Mouse (Mus musculus) small intestine, adult 2 months (tissue): ENCODE measurements around the gene Bcl7c.

Source experiments
- CTCF ChIP-seq: fragments of 200-500 bp; IDR thresholded peaks from 2 replicates; pipeline ENCODE4 v1.5.1; 2012; ENCODE audit warnings: low read depth, mild to moderate bottlenecking, control low read depth, inconsistent platforms, low read length, moderate library complexity, mixed read lengths; ENCODE audit not compliant: insufficient replicate concordance, insufficient read length; ENCODE audit errors: extremely low read depth
- POLR2A ChIP-seq: fragments of 200-500 bp; IDR thresholded peaks from 2 replicates; pipeline ENCODE4 v1.6.1; 2012; ENCODE audit warnings: low read depth, mild to moderate bottlenecking, control low read depth, inconsistent platforms, low read length, moderate library complexity

DNA sequence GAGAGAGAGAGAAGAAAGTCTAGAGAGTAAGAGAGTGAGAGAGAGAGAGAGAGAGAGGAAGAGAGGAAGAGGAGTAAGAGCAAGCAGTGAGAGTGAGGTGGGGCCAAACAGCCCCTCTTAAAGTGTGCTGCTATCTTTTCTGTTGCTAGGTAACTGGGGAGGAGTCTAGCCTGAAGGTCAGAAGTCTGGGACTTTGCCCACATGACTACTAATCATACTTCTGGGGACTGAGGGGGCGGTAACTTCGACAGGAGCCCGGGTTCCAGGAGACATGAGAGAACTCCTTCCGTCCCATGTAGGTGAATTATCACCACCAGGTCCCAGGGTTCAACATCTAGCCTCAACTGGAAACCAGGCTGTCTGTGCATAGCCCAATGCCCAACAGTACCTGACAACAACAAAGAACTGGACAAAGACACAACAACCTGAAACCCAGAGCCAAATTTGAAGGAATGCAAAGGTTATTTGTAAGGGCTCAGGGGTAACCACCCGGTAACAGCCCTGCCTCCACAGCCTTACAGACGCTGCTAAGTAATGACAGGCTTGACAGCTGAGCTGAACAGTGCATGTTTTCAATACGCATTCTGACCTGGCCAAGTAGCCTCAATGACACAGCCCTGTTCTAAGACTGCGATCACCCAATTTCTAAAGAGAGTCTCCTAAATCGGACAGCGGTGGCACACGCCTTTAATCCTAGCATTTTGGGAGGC lies 21.8 kb downstream of the Bcl7c start:
- no peak for TF ChIP-seq CTCF
- no peak for TF ChIP-seq POLR2A
